Mouse (Mus musculus) MN1 (cell line): ENCODE results near the gene Olfr770.
"Not testable (repeated sequence)": the region's sequence is repeated elsewhere in the genome, so short reads cannot be mapped to it uniquely, and the experiment has no call there.

Experiments used
- DNase-seq: peaks from one replicate; pipeline ENCODE4 v3.0.0-alpha.2; 2016; ENCODE audit warnings: low spot score

Olfr770 gene

DNA sequence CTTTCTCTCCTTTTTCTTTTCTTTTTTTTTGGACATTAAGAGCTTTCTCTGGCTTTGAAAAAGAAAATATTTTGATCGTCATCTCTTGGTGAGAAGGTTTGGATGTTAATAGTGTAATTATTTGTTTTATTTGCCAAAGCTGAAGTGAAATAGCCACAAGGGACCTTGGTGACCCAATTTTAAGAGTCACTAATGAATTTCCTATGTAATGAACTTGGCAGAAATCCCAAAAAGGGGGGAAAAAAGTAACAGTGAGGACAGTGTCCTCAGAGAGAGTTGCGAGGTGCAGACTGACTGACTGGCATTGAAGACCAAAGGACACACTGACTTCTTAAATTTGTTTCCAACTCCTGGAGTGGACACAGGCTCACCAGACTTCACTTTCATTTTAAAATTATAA is at the start of gene Olfr770:
TSS of gene Olfr770 (minus strand) at position 101 of the 400 bp plus-strand sequence.
- DNase-seq: no peak

DNA sequence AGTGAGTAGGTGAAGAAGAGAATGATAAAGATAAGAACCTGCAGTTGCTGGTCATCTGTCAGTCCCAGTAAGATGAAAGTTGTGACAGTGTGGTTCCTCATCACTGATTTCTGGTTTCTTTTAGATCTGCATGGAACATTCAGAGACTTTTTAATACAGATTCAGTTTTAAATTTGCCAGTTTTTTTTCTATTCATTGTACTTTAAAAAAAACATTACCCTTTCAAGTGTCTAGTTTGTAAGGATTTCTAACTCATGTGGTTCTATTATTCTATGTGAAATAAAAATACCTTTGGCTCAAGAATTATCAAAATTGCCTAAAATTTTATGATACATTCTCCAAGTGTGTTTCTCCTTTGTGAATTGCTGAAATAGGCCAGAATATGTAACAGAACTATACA is 48.5 kb upstream of the Olfr770 start, which contains the start of gene Olfr773:
TSS of gene Olfr773 (minus strand) at position 101 of the 400 bp plus-strand sequence.
- DNase-seq: not testable (repeated sequence)

DNA sequence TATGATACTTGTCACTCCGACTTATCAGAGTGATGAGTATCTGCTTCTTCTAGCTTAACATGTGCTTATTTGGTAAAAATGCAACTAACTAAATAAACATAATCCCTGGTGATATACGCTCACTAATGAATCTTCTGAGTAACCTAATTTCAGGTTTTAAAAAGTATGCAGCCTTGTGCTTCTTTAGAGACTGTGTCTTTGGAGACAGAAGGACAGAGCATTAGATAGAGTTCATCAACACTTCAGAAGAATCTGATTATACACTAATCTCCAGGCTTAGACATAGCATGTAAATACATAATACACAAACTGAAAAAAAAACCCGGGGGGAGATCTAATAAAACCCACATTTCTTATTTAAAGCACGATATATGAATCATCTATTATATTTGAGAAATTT is 39.0 kb upstream of the Olfr770 start, which contains the start of gene Olfr772:
TSS of gene Olfr772 (minus strand) at position 101 of the 400 bp plus-strand sequence.
- DNase-seq: not testable (repeated sequence)

DNA sequence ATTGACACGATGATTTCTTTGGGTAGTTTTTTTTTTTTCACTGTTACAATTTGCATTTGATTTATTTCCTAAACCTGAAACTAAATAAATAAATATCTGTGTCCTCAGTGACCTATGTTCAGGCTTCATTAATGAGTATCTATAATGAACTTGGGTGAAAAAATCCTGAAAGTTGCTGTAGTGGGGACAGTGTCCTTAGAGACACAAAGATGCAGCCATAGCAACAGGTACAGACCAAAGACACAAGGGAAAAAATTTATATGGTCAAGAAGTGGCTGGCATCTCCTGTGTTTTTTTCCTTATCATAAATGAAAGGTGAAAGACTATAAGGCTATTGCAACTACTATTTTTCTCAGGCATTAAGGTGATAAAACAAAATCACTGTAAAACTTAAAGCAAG is 25.9 kb upstream of the Olfr770 start, which contains the start of gene Olfr771:
TSS of gene Olfr771 (minus strand) at position 101 of the 400 bp plus-strand sequence.
- no peak for DNase-seq

DNA sequence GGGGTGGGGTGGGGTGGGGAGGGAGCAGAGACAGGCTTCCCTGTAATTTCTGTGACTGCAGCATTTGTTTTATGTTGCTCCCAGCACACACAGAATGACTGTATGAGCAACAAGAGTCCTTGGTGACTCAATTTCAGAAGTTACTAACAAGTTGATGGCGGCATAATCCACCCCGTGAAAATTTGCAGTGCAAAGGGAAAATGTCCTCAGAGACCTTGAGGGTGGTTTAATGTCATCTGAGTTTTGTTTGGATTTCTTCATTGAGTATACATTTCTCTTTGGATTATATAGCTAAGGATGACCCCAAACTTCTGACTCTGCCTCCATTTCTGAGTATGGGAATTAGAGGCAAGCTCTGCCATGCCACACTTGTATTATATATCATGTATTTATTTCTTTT is 21.0 kb downstream of the Olfr770 start, which contains the start of gene Olfr769:
TSS of gene Olfr769 (minus strand) at position 101 of the 400 bp plus-strand sequence.
- DNase-seq: no peak

DNA sequence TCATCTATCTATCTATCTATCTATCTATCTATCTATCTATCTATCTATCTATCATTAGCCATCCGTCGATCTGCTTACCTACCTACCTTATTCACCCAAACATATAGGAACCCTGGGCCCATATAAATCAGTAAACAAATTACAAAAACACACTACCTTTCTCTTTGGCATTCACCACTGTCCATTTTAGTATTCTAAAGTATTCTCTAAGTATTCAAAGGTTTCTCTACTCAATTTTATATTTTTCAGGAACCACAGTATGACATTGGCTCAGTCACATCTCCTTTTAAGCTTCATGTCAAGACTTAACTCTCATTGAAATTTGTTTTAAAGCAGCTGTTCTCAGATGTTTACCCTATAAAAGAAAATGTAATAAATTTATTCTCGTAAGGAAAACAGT is 23.7 kb downstream of the Olfr770 start:
- peak; percentile 26 for DNase-seq

DNA sequence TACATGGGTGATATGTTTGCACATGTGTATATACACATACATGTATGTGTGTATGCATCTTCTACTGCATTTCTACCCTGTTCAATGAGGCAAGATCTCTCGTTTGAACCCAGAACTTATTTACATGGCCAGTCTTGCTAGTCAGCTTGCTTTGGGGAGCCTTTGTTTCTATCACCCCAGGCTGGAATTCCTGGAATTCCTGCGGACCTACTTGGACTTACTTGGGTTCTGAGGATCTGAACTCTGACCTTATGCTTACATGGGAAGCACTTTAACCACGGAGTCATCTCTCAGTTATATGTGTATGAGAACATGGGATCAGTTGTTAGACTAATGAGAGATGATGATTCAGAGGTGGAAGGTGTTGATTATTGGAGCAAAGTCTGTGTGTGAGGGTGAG is 37.6 kb downstream of the Olfr770 start:
- no peak for DNase-seq

DNA sequence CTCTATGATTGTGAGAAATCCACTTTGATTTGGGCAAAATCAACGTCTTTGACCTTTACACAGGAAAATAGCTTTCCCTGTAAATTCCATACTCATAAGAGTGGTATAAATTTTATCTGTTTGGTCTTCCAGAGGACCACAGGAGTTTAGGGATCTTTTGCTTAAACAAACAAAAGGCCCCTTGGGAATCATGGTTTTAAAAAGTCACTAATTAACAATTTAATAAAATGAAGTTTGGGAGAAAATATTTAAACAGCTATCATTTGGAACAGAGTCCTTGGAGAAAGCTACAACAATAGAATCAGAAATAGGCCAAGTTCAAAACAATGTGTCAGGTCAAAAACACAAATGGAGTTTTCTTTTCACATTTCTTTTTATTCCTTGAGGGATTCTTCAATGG is 39.5 kb downstream of the Olfr770 start, which contains the start of gene Olfr768:
TSS of gene Olfr768 (minus strand) at position 101 of the 400 bp plus-strand sequence.
- no peak for DNase-seq

DNA sequence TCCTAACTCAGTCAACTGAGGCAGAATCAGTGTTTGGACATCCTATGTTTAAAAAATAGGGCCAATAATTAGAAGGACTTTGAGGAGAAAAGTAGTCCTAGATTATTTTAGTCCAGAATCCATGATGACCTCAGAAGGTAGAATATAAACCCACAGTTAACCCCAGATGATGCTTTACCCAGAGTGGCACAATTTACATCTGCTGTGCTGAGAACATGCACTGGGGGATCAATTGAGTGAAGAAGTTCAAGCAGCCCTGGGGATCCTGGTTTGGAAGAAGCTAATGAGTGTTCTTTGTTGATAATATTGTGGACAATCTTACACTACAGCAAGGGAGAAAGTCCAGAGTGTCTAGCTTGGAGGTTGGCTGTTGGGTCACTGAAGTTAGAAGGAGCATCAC is 56.0 kb downstream of the Olfr770 start, which contains the start of gene Olfr767:
TSS of gene Olfr767 (minus strand) at position 101 of the 400 bp plus-strand sequence.
- DNase-seq: not testable (repeated sequence)
